Mouse (Mus musculus) Patski (cell line): ENCODE data around the gene Pcsk2. TPM values are rescaled to one million over a fixed set of nuclear protein-coding genes. Genes with fewer than 3 reads are reported as not detected.

ENCODE experiments used
- ATAC-seq: fragments of 100-300 bp; one replicate; pipeline ENCODE4 v1.8.0; 2021
- CTCF ChIA-PET: fragments of 350-600 bp; sonication (Branson Sonifier 250); formaldehyde crosslinking; loops from one replicate; lab custom pipeline; 2022; ENCODE audit warnings: inconsistent platforms; lab: Charles Lee
- POLR2A ChIA-PET: fragments of 350-600 bp; sonication (Branson Sonifier 250); formaldehyde crosslinking; loops from one replicate; lab custom pipeline; 2022; ENCODE audit warnings: antibody characterized with exemption, inconsistent platforms; lab: Charles Lee
- DNase-seq: peaks from one replicate; pipeline ENCODE4 v3.0.0-alpha.2; 2011; ENCODE audit warnings: low read depth, low spot score
- H3K27me3 ChIP-seq: fragments of 371-371 bp; one replicate; pipeline ENCODE4 v1.5.1; 2021
- CTCF ChIP-seq: fragments of 100-300 bp; IDR thresholded peaks from one replicate; pipeline ENCODE4 v1.5.1; 2021
- in situ Hi-C: fragments of 300-500 bp; cut with MboI; formaldehyde crosslinking; loops from 3 replicates; pipeline ENCODE4 v1.11.1; 2018; ENCODE audit warnings: low pct_unique_long_range_greater_than_20kb, mixed read lengths
- polyA plus RNA-seq: library from polyadenylated mRNA; unstranded; gene quantifications from one replicate; pipeline ENCODE4 v1.2.3, GENCODE M21; 2021

Pcsk2 gene
- polyA plus RNA-seq, 1 experiment from 2014 or later = not detected

DNA sequence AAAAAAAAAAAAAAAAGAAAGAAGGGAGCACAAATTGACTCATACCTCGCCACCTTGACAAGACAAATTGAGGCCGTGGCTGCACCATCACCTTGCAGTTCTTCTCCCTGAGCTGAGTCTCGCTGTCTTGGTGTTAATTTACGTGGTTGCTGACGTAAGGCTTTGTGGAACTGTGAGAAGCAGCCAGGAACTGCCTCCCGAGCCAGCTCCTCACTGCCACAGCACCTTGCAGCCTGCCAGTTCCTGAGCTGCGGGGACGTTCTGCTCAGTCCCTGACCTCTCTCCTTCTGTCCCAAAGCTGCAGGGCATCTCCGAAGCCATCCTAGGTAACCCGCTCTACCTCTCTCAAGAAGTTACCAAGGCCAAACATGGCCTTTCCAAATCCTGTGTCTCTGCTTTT lies 186.5 kb downstream of the Pcsk2 start:
- CTCF ChIA-PET = interaction anchor here (1.1 kb wide), 1 partner anchor 9 kb away, joined by 4 read pairs; no protein-coding TSS in a partner anchor
- no peak for DNase-seq
- in situ Hi-C loops = no loop called here
- H3K27me3 ChIP-seq = peaks cover 8% of the 10 kb centered on the region
- no peak for ATAC-seq
- POLR2A ChIA-PET = interaction anchor here (1.1 kb wide), 1 partner anchor 20 kb away, joined by 3 read pairs; no protein-coding TSS in a partner anchor
- TF ChIP-seq CTCF = no peak

DNA sequence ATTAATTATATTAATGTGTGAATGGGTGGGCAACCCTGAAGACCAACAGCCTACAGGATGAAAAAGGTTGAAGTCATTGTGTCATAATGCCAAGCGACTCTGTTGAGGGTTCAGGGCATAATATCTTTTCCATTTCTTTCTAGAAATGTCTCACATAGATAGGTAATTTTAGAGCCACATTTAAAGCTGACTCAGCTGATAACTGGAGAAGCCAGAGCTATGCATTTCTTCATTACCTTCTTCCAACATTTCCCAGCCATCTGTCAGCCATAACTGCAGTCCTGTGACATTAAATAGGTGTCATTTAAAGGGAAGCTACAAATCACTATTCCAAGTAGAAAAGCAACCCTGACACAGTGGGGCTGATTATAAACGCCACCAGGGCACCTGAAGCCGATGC lies 189.5 kb downstream of the Pcsk2 start:
- H3K27me3 ChIP-seq = peaks cover 10% of the 10 kb centered on the region
- no peak for TF ChIP-seq CTCF
- no peak for DNase-seq
- in situ Hi-C loops = no loop called here
- POLR2A ChIA-PET = no interaction called here
- ATAC-seq = no peak
- CTCF ChIA-PET = no interaction called here

DNA sequence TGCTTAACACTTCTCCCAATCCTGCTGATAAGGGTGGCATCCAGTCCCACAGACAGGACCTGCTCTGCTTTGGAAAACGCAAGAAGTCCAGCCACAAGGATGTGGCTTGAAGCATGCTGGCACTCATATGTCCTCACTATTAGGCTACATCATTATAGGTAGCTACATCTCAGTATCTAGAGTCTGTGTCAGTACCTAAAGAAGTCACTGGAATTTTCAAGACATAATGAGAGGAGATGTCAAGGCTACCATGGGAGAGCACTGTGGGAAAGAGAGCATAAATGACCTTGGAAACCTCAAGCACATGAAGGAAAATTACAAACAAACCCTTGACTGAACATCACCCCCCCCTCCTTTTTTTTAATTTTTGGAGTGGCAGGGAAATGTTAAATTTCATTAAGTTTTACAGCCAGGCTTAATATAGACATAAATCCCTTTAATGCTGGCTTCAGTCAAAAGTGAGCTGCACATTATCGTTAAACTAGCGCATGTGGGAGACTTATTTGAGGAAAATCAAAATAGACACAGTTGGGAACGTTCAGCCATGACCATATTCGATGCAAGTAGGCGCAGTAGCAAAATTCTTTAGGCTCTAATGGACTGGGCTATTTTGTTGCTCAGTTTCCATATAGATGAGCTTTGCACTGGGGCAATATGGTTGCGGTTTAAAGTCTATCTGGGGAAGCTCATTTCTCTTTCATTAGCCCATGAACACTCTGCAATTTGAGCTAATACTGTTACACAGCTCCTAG lies 193.7 kb downstream of the Pcsk2 start:
- no peak for DNase-seq
- POLR2A ChIA-PET = no interaction called here
- in situ Hi-C loops = no loop called here
- peaks cover 14% of the 10 kb centered on the region for H3K27me3 ChIP-seq
- CTCF ChIA-PET = no interaction called here
- no peak for TF ChIP-seq CTCF
- ATAC-seq = no peak

DNA sequence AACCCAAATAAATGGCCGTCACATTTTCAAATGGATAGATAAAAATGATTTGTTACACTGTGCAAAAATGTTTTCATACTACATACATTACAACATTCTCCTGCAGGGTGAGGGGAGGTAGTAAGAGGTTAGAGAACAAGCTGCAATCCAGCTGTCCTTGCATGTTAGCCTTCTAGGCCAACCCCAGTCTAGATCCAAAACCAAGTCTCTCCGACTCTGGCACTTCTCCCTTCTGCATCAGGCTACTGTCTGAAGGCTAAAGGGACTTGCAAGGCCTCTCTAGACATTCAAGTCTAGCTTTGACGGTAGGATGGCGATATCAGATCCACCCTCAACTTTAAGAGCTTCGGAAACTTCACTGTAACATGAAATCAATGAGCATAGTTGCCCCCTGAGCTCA lies 196.5 kb downstream of the Pcsk2 start:
- no peak for ATAC-seq
- CTCF ChIA-PET = no interaction called here
- in situ Hi-C loops = no loop called here
- peaks cover 9% of the 10 kb centered on the region for H3K27me3 ChIP-seq
- no peak for TF ChIP-seq CTCF
- POLR2A ChIA-PET = no interaction called here
- DNase-seq = no peak

DNA sequence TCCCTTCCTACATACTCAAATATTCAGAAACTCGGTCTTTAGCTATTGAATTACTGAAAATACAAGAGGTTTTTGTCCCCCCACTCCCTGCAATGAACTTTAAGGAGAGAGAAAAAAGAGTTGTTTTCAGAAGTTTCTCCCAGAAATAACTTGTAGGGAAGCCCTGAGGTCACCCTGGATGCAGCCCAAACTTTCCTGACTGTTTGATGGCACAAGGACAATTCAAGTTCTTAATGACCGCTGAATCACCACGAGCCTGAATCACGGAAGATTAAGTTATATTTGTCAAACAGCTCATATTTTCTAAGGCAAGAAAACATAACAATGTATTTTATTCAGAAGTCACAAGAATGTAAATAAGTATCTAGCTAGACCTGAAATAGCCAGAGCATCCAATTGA lies 197.1 kb downstream of the Pcsk2 start:
- TF ChIP-seq CTCF = no peak
- POLR2A ChIA-PET = no interaction called here
- ATAC-seq = no peak
- H3K27me3 ChIP-seq = peaks cover 7% of the 10 kb centered on the region
- CTCF ChIA-PET = no interaction called here
- in situ Hi-C loops = no loop called here
- DNase-seq = no peak

DNA sequence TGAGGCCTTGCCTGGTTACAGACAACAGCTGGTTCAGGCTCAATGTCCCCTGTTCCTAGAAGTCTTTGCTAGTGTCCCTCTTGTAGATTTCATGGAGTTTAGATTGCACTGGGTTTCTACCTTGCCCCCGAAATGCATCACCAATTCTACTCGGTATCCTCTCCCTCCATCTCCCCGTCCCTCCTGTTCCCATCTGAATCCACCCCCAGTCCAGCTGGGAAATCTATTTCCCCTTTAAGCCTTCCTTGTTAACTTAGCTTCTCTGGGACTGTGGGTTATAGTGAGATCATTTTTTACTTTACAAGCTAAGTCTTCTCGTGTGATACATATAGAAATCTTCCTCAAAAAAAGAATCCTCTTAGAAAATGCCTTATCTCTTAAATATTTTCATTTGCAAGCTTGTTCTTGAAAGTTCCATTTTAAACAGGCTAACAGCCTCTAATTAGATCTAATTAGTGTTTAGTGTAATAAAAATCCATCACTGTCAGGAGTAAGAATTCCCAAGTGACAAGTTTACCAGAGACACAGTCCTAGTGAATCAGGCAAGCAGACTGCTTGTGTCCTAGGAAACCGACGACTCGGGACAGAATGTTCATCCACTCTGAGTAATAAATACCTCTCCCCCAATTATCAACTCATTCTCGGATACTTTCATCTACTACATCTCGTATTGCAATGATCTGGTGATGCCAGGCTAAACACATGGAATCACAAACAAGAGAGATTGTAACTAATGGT lies 206.3 kb downstream of the Pcsk2 start:
- H3K27me3 ChIP-seq = peaks cover 18% of the 10 kb centered on the region
- ChIA-PET CTCF (no interaction called here), POLR2A (no interaction called here)
- TF ChIP-seq CTCF = no peak
- in situ Hi-C loops = no loop called here
- DNase-seq = no peak
- ATAC-seq = no peak

DNA sequence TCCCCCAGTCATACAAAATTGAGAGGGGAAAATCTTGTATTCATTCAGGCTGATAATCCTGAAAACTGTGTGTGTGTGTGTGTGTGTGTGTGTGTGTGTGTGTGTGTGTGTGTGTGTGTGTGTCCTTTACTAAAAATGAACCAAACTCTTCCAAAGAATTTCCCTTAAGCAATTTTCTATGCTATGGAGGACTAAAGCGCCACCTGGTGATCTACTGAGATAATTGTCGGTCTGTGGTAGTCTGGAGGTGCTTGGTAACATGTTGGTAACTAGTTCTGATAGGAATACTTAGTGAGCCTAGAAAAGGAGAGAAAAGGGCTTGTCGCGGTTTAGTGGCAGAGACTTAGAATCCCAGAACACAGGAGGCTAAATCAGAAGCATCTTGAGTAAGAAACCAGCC lies 230.5 kb downstream of the Pcsk2 start:
- H3K27me3 ChIP-seq = peaks cover 24% of the 10 kb centered on the region
- ChIA-PET CTCF (no interaction called here), POLR2A (interaction anchor here (0.7 kb wide), 1 partner anchor 662 kb away, joined by 3 read pairs; no protein-coding TSS in a partner anchor)
- in situ Hi-C loops = loop anchor here (5.0 kb wide), 1 partner anchor 664 kb away; no protein-coding TSS in a partner anchor
- ATAC-seq (no peak), DNase-seq (no peak)
- peak; percentile 45 for TF ChIP-seq CTCF

DNA sequence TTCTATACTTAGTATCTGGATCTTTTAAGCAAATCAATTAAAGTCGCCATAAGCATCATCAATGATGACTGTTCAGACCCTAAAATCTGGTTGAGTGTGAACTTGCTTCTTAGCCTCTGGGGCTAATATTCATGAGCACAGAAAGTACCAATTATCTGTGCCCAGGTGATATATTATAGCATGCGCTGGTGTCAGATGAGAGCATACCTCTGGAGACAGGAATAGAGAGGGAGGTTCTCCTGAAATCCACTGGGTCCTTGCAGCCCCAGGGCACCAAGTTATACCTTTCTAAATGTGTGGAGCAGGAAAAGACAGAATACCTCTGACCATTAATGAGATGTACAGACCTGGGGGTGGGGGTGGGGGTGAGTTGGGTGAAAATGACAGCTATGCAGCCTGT lies 234.4 kb downstream of the Pcsk2 start:
- no peak for DNase-seq
- H3K27me3 ChIP-seq = peaks cover 13% of the 10 kb centered on the region
- in situ Hi-C loops = no loop called here
- POLR2A ChIA-PET = no interaction called here
- no peak for ATAC-seq
- TF ChIP-seq CTCF = no peak
- CTCF ChIA-PET = no interaction called here

DNA sequence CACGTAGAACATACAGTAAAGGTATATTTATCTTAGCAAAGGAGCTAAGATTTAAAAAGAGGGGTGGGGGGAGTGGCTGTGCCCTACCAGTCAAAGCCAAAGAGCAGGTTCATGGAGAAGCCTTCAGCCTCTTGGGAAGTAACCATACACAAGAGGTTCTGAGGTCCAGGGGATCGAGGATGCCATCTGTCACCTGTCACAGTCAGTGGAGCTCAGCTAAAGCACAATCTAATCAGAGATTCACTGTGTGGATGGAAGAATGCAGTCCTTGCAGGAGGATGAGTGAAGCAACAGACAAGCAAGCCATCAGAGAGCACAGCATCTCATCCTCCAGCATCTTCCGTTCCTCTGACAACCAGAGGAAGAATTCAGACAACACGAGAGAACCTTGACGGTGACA lies 244.0 kb downstream of the Pcsk2 start:
- ChIA-PET CTCF (no interaction called here), POLR2A (no interaction called here)
- no peak for TF ChIP-seq CTCF
- in situ Hi-C loops = no loop called here
- no peak for ATAC-seq
- peaks cover 15% of the 10 kb centered on the region for H3K27me3 ChIP-seq
- DNase-seq = no peak

DNA sequence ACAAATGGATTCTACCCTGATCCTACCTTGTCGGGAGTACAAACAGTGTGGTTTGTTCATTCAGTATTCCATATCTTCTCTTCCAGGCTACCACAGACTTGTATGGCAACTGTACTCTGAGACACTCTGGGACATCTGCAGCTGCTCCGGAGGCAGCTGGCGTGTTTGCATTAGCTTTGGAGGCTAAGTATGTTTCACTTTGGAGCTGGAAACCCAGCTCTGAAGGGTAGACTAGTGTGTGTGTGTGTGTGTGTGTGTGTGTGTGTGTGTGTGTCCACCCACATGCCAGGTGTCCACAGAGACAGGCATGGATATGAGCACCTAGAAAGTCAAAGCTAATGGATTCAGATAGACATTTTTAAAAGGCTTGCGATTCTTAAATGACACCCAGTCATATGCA lies 249.9 kb downstream of the Pcsk2 start:
- peaks cover 31% of the 10 kb centered on the region for H3K27me3 ChIP-seq
- CTCF ChIA-PET = interaction anchor here (1.0 kb wide), 1 partner anchor 10 kb away, joined by 3 read pairs; no protein-coding TSS in a partner anchor
- no peak for DNase-seq
- TF ChIP-seq CTCF = no peak
- POLR2A ChIA-PET = no interaction called here
- in situ Hi-C loops = no loop called here
- no peak for ATAC-seq
